Mouse (Mus musculus): ENCODE data around the gene Ccdc51. TPM values are rescaled to one million over a fixed set of nuclear protein-coding genes. Genes with fewer than 3 reads are reported as not detected.

Gene Ccdc51
- polyA plus RNA-seq, 1 experiment from 2014 or later = 6.8 TPM

- Histone ChIP-seq H3K4me3 (ENCODE audit: low read depth, low read length) (peak overlapping the region; percentile 82), H3K27me3 (replicated peaks; ENCODE audit: insufficient read depth, low read length) (no peaks in the 10 kb centered on the region), H3K36me3 (ENCODE audit: insufficient read depth, low read length) (no peaks in the 10 kb centered on the region), H3K4me2 (replicated peaks; ENCODE audit: low read depth, low read length) (peak overlapping the region; percentile 78), H3K9me3 (ENCODE audit: low read length) (no peaks in the 10 kb centered on the region), H3K27ac (ENCODE audit: low read length) (peak overlapping the region; percentile 95), H3K4me1 (ENCODE audit: insufficient read depth, low read depth, low read length) (peaks cover 18% of the 10 kb centered on the region; the same call in 1 of the 2 replicates), H3K9ac (replicated peaks; ENCODE audit: low read depth) (0 out of 2 replicates have a peak overlapping the region, but pooled peaks have one; percentile 12)
- ATAC-seq (peak; percentile 80), DNase-seq (ENCODE audit: low spot score) (peak; percentile 86)
- TF ChIP-seq EP300 (IDR thresholded peaks at IDR 0.05) (no peak), CTCF (IDR thresholded peaks at IDR 0.05) (no peak)
- WGBS = 41% methylated on average over 6 of the region's 6 CpGs
These were observed 41.4 kb upstream of the Ccdc51 start for GRCm38 (mm10) chr9:109040906-109041305.

- Histone ChIP-seq H3K27ac (ENCODE audit: low read length) (peak overlapping the region; percentile 95), H3K36me3 (ENCODE audit: insufficient read depth, low read length) (no peaks in the 10 kb centered on the region), H3K4me3 (ENCODE audit: low read depth, low read length) (no peak overlapping the region)
These were observed 40.9 kb upstream of the Ccdc51 start for GRCm38 (mm10) chr9:109041351-109041750.

GRCm38 (mm10) chr9:109046306-109046705 is 36.0 kb upstream of the Ccdc51 start:
- H3K4me2 ChIP-seq (replicated peaks; ENCODE audit: low read depth, low read length) = no peak overlapping the region
- TF ChIP-seq EP300 (IDR thresholded peaks at IDR 0.05) (no peak), CTCF (IDR thresholded peaks at IDR 0.05) (peak; percentile 87)
- no peak for ATAC-seq
- no peaks in the 10 kb centered on the region for H3K4me1 ChIP-seq (ENCODE audit: insufficient read depth, low read depth, low read length)
- no peak overlapping the region for H3K4me3 ChIP-seq (ENCODE audit: low read depth, low read length)
- H3K9ac ChIP-seq (replicated peaks; ENCODE audit: low read depth) = no peak overlapping the region
- no peaks in the 10 kb centered on the region for H3K9me3 ChIP-seq (ENCODE audit: low read length)
- peak; percentile 57 for DNase-seq (ENCODE audit: low spot score)
- H3K27me3 ChIP-seq (replicated peaks; ENCODE audit: insufficient read depth, low read length) = no peaks in the 10 kb centered on the region
- 42% methylated on average over 5 of the region's 5 CpGs for WGBS
- peaks cover 3% of the 10 kb centered on the region; the same call in 1 of the 2 replicates for H3K36me3 ChIP-seq (ENCODE audit: insufficient read depth, low read length)
- H3K27ac ChIP-seq (ENCODE audit: low read length) = no peak overlapping the region

More at GRCm38 (mm10) chr9:109041351-109041750, 40.9 kb upstream of the Ccdc51 start:
- Histone ChIP-seq H3K4me2 (replicated peaks; ENCODE audit: low read depth, low read length) (peak overlapping the region; percentile 78), H3K9ac (replicated peaks; ENCODE audit: low read depth) (no peak overlapping the region), H3K27me3 (replicated peaks; ENCODE audit: insufficient read depth, low read length) (no peaks in the 10 kb centered on the region), H3K9me3 (ENCODE audit: low read length) (no peaks in the 10 kb centered on the region), H3K4me1 (ENCODE audit: insufficient read depth, low read depth, low read length) (peaks cover 18% of the 10 kb centered on the region; the same call in 1 of the 2 replicates)
- no peak for DNase-seq (ENCODE audit: low spot score)
- no peak for TF ChIP-seq EP300 (IDR thresholded peaks at IDR 0.05)
- TF ChIP-seq CTCF (IDR thresholded peaks at IDR 0.05) = no peak
- ATAC-seq = no peak
- 24% methylated on average over 7 of the region's 7 CpGs for WGBS

- Histone ChIP-seq H3K27me3 (replicated peaks; ENCODE audit: insufficient read depth, low read length) (no peaks in the 10 kb centered on the region), H3K4me2 (replicated peaks; ENCODE audit: low read depth, low read length) (no peak overlapping the region), H3K4me3 (ENCODE audit: low read depth, low read length) (no peak overlapping the region), H3K36me3 (ENCODE audit: insufficient read depth, low read length) (peaks cover 13% of the 10 kb centered on the region; the same call in 1 of the 2 replicates), H3K4me1 (ENCODE audit: insufficient read depth, low read depth, low read length) (no peaks in the 10 kb centered on the region), H3K9me3 (ENCODE audit: low read length) (no peaks in the 10 kb centered on the region), H3K27ac (ENCODE audit: low read length) (no peak overlapping the region), H3K9ac (replicated peaks; ENCODE audit: low read depth) (no peak overlapping the region)
- no peak for ATAC-seq
- TF ChIP-seq CTCF (IDR thresholded peaks at IDR 0.05) = no peak
- no peak for TF ChIP-seq EP300 (IDR thresholded peaks at IDR 0.05)
- WGBS = 63% methylated on average over 7 of the region's 7 CpGs
- DNase-seq (ENCODE audit: low spot score) = no peak
These were observed 33.0 kb upstream of the Ccdc51 start for GRCm38 (mm10) chr9:109049316-109049715.

GRCm38 (mm10) chr9:109049996-109050673 is 32.2 kb upstream of the Ccdc51 start:
- Histone ChIP-seq H3K36me3 (ENCODE audit: insufficient read depth, low read length) (peaks cover 13% of the 10 kb centered on the region; the same call in 1 of the 2 replicates), H3K4me1 (ENCODE audit: insufficient read depth, low read depth, low read length) (peaks cover 3% of the 10 kb centered on the region; the same call in 1 of the 2 replicates), H3K27ac (ENCODE audit: low read length) (no peak overlapping the region), H3K4me2 (replicated peaks; ENCODE audit: low read depth, low read length) (no peak overlapping the region), H3K4me3 (ENCODE audit: low read depth, low read length) (no peak overlapping the region), H3K27me3 (replicated peaks; ENCODE audit: insufficient read depth, low read length) (no peaks in the 10 kb centered on the region), H3K9me3 (ENCODE audit: low read length) (no peaks in the 10 kb centered on the region), H3K9ac (replicated peaks; ENCODE audit: low read depth) (no peak overlapping the region)
- ATAC-seq = no peak
- 82% methylated on average over 9 of the region's 9 CpGs for WGBS
- DNase-seq (ENCODE audit: low spot score) = no peak
- TF ChIP-seq EP300 (IDR thresholded peaks at IDR 0.05) (no peak), CTCF (IDR thresholded peaks at IDR 0.05) (no peak)

GRCm38 (mm10) chr9:109050674-109050997 is 31.7 kb upstream of the Ccdc51 start:
- 63% methylated on average over 3 of the region's 3 CpGs for WGBS
- Histone ChIP-seq H3K36me3 (ENCODE audit: insufficient read depth, low read length) (peaks cover 13% of the 10 kb centered on the region; the same call in 1 of the 2 replicates), H3K4me1 (ENCODE audit: insufficient read depth, low read depth, low read length) (peaks cover 7% of the 10 kb centered on the region; the same call in 1 of the 2 replicates), H3K27me3 (replicated peaks; ENCODE audit: insufficient read depth, low read length) (no peaks in the 10 kb centered on the region), H3K27ac (ENCODE audit: low read length) (no peak overlapping the region), H3K4me2 (replicated peaks; ENCODE audit: low read depth, low read length) (no peak overlapping the region), H3K9me3 (ENCODE audit: low read length) (no peaks in the 10 kb centered on the region), H3K9ac (replicated peaks; ENCODE audit: low read depth) (no peak overlapping the region), H3K4me3 (ENCODE audit: low read depth, low read length) (no peak overlapping the region)
- DNase-seq (ENCODE audit: low spot score) (no peak), ATAC-seq (no peak)
- no peak for TF ChIP-seq CTCF (IDR thresholded peaks at IDR 0.05)
- TF ChIP-seq EP300 (IDR thresholded peaks at IDR 0.05) = no peak

Data from lung, postnatal 0 days (tissue).